Mouse (Mus musculus): ENCODE results near the gene Chrm4. TPM values are rescaled to one million over a fixed set of nuclear protein-coding genes. Genes with fewer than 3 reads are reported as not detected.

Chrm4 gene
- polyA plus RNA-seq, 1 experiment from 2014 or later = 0.74 TPM

GRCm38 (mm10) chr2:91963443-91963932, 36.4 kb downstream of the Chrm4 start:
- DNase-seq (ENCODE audit: low spot score) = peak; percentile 98
- H3K4me3 ChIP-seq = peak overlapping the region; percentile 95
- H3K27me3 ChIP-seq (replicated peaks; ENCODE audit: low read depth, poor library complexity, severe bottlenecking) = peaks cover 26% of the 10 kb centered on the region
- H3K36me3 ChIP-seq (replicated peaks) = peaks cover 16% of the 10 kb centered on the region
- WGBS = under 1% methylated on average over 57 of the region's 57 CpGs
- peaks cover 68% of the 10 kb centered on the region for H3K4me1 ChIP-seq
- no peaks in the 10 kb centered on the region for H3K9me3 ChIP-seq
- peak overlapping the region; percentile 92 for H3K27ac ChIP-seq (replicated peaks)

- 67% methylated on average over 3 of the region's 3 CpGs for WGBS
- peaks cover 11% of the 10 kb centered on the region for H3K36me3 ChIP-seq (replicated peaks)
- peaks cover 60% of the 10 kb centered on the region for H3K4me1 ChIP-seq
- peak overlapping the region; percentile 95 for H3K4me3 ChIP-seq
- H3K9me3 ChIP-seq = no peaks in the 10 kb centered on the region
- H3K27ac ChIP-seq (replicated peaks) = peak overlapping the region; percentile 92
- no peak for DNase-seq (ENCODE audit: low spot score)
- H3K27me3 ChIP-seq (replicated peaks; ENCODE audit: low read depth, poor library complexity, severe bottlenecking) = peaks cover 33% of the 10 kb centered on the region
These were observed 37.7 kb downstream of the Chrm4 start for GRCm38 (mm10) chr2:91964610-91965204.

GRCm38 (mm10) chr2:91965417-91965816, 38.4 kb downstream of the Chrm4 start:
- WGBS = 13% methylated on average over 20 of the region's 20 CpGs
- peak overlapping the region; percentile 95 for H3K4me3 ChIP-seq
- H3K9me3 ChIP-seq = no peaks in the 10 kb centered on the region
- peaks cover 40% of the 10 kb centered on the region for H3K27me3 ChIP-seq (replicated peaks; ENCODE audit: low read depth, poor library complexity, severe bottlenecking)
- peaks cover 53% of the 10 kb centered on the region for H3K4me1 ChIP-seq
- H3K27ac ChIP-seq (replicated peaks) = peak overlapping the region; percentile 80
- peaks cover 4% of the 10 kb centered on the region; the same call in 1 of the 2 replicates for H3K36me3 ChIP-seq (replicated peaks)
- DNase-seq (ENCODE audit: low spot score) = peak; percentile 68

- Histone ChIP-seq H3K9me3 (no peaks in the 10 kb centered on the region), H3K4me1 (peaks cover 56% of the 10 kb centered on the region), H3K36me3 (replicated peaks) (no peaks in the 10 kb centered on the region), H3K4me3 (no peak overlapping the region), H3K27ac (replicated peaks) (no peak overlapping the region), H3K27me3 (replicated peaks; ENCODE audit: low read depth, poor library complexity, severe bottlenecking) (peaks cover 49% of the 10 kb centered on the region)
- 84% methylated on average over 5 of the region's 5 CpGs for WGBS
- DNase-seq (ENCODE audit: low spot score) = no peak
These were observed 39.3 kb downstream of the Chrm4 start for GRCm38 (mm10) chr2:91966367-91966766.

- peak; percentile 37 for DNase-seq (ENCODE audit: low spot score)
- Histone ChIP-seq H3K4me3 (0 out of 2 replicates have a peak overlapping the region, but pooled peaks have one; percentile 4), H3K9me3 (no peaks in the 10 kb centered on the region), H3K27me3 (replicated peaks; ENCODE audit: low read depth, poor library complexity, severe bottlenecking) (peaks cover 65% of the 10 kb centered on the region), H3K36me3 (replicated peaks) (no peaks in the 10 kb centered on the region), H3K27ac (replicated peaks) (peak overlapping the region; percentile 79), H3K4me1 (peaks cover 57% of the 10 kb centered on the region)
- WGBS = 57% methylated on average over 11 of the region's 11 CpGs
These were observed 40.9 kb downstream of the Chrm4 start for GRCm38 (mm10) chr2:91967962-91968361.

GRCm38 (mm10) chr2:91971231-91972097, 44.4 kb downstream of the Chrm4 start:
- 0 out of 2 replicates have a peak overlapping the region, but pooled peaks have one; percentile 11 for H3K4me3 ChIP-seq
- H3K27me3 ChIP-seq (replicated peaks; ENCODE audit: low read depth, poor library complexity, severe bottlenecking) = peaks cover 79% of the 10 kb centered on the region
- no peaks in the 10 kb centered on the region for H3K36me3 ChIP-seq (replicated peaks)
- peak overlapping the region; percentile 55 for H3K27ac ChIP-seq (replicated peaks)
- no peak for DNase-seq (ENCODE audit: low spot score)
- 17% methylated on average over 21 of the region's 21 CpGs for WGBS
- peaks cover 57% of the 10 kb centered on the region for H3K4me1 ChIP-seq
- H3K9me3 ChIP-seq = no peaks in the 10 kb centered on the region

GRCm38 (mm10) chr2:91972121-91972566, 45.1 kb downstream of the Chrm4 start:
- Histone ChIP-seq H3K27me3 (replicated peaks; ENCODE audit: low read depth, poor library complexity, severe bottlenecking) (peaks cover 82% of the 10 kb centered on the region), H3K9me3 (no peaks in the 10 kb centered on the region), H3K4me1 (peaks cover 57% of the 10 kb centered on the region), H3K4me3 (no peak overlapping the region), H3K36me3 (replicated peaks) (no peaks in the 10 kb centered on the region), H3K27ac (replicated peaks) (no peak overlapping the region)
- 43% methylated on average over 13 of the region's 13 CpGs for WGBS
- no peak for DNase-seq (ENCODE audit: low spot score)

- Histone ChIP-seq H3K36me3 (replicated peaks) (no peaks in the 10 kb centered on the region), H3K4me1 (peaks cover 54% of the 10 kb centered on the region), H3K4me3 (no peak overlapping the region), H3K27me3 (replicated peaks; ENCODE audit: low read depth, poor library complexity, severe bottlenecking) (peaks cover 96% of the 10 kb centered on the region), H3K9me3 (no peaks in the 10 kb centered on the region), H3K27ac (replicated peaks) (no peak overlapping the region)
- WGBS = 26% methylated on average over 7 of the region's 7 CpGs
- no peak for DNase-seq (ENCODE audit: low spot score)
These were observed 46.5 kb downstream of the Chrm4 start for GRCm38 (mm10) chr2:91973416-91974135.

- H3K4me1 ChIP-seq = peaks cover 73% of the 10 kb centered on the region
These were observed 48.8 kb downstream of the Chrm4 start, which contains the start of gene Dgkz for GRCm38 (mm10) chr2:91975581-91976541. Gene Dgkz, minus strand, starts transcription at chr2:91975864.

GRCm38 (mm10) chr2:91977960-91978359, 50.9 kb downstream of the Chrm4 start:
- Histone ChIP-seq H3K4me3 (no peak overlapping the region), H3K27ac (replicated peaks) (peak overlapping the region; percentile 27; the same call in 1 of the 2 replicates), H3K36me3 (replicated peaks) (no peaks in the 10 kb centered on the region), H3K9me3 (no peaks in the 10 kb centered on the region), H3K4me1 (peaks cover 62% of the 10 kb centered on the region), H3K27me3 (replicated peaks; ENCODE audit: low read depth, poor library complexity, severe bottlenecking) (peaks cover 67% of the 10 kb centered on the region)
- no peak for DNase-seq (ENCODE audit: low spot score)
- WGBS = 81% methylated on average over 4 of the region's 4 CpGs

More at GRCm38 (mm10) chr2:91975581-91976541, 48.8 kb downstream of the Chrm4 start, which contains the start of gene Dgkz:
- Histone ChIP-seq H3K36me3 (replicated peaks) (no peaks in the 10 kb centered on the region), H3K27me3 (replicated peaks; ENCODE audit: low read depth, poor library complexity, severe bottlenecking) (peaks cover 88% of the 10 kb centered on the region), H3K27ac (replicated peaks) (peak within 1 kb of the TSS; percentile 66), H3K4me3 (peak within 1 kb of the TSS; percentile 56), H3K9me3 (no peaks in the 10 kb centered on the region)
- WGBS = under 1% methylated on average over 79 of the region's 79 CpGs
- DNase-seq (ENCODE audit: low spot score) = peak; percentile 53

Data from embryonic facial prominence, embryonic 10.5 days (tissue).